Mouse (Mus musculus) heart, postnatal 14 days (tissue): ENCODE data around the gene Metap2. TPM values are rescaled to one million over a fixed set of nuclear protein-coding genes. Genes with fewer than 3 reads are reported as not detected.

Source experiments
- DNase-seq, 2 experiments: peaks; one replicate each; pipeline ENCODE4 v3.0.0; 2021 to 2022
- intact Hi-C: fragments of 180-260 bp; cut with DNase I; formaldehyde crosslinking; loops from one replicate; pipeline ENCODE4 v1.15.1; 2025
- long read RNA-seq, 2 experiments: library from polyadenylated mRNA; stranded (forward); transcript quantifications; one replicate each; pipeline ENCODE4 v2.0.0; 2021
- total RNA-seq, 2 experiments: library from RNA; stranded (reverse); gene quantifications; 2 replicates each; pipeline ENCODE4 v1.2.3; 2021

Gene Metap2
- total RNA-seq: 100 to 1,000 TPM; 118 to 136 TPM
- long read RNA-seq, experiment 1, full-length matches to known transcripts: 293 of 323 reads
- long read RNA-seq, experiment 1, partial matches to known transcripts: 3 of 323 reads
- long read RNA-seq, experiment 1, other reads (novel, unspliced or antisense): 27 of 323 reads
- long read RNA-seq, experiment 2, full-length matches to known transcripts: 214 of 244 reads
- long read RNA-seq, experiment 2, partial matches to known transcripts: 4 of 244 reads
- long read RNA-seq, experiment 2, other reads (novel, unspliced or antisense): 26 of 244 reads

DNA sequence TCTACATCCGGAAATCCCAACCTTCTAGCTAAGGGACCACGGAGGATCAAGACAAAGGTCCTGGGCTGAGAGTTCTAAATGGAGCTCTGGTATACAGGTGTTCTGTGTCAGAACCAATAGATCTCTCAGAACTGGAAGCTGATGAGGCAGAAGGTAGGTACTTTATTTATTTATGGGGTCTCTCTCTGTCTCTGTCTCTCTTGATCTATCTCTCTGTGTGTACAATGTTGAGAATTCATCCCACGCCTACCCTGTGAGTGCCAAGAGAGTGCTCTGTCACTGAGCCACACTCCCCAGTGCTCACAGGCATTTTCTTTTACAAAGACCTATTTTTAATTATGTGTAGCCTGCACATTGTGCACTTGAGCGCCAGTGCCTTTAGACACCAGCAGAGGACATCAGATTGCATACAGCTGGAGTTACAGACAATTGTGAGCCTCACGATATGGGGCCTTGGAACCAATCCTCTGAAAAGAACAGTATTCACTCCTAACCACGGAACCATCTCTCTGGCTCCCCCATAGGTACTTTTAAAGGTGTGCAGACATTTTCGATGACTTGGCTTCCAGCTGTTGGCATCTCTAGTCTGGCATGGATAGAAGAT, at the start of gene Metap2:
Gene Metap2 (minus strand): TSS at position 51 of the 604 bp plus-strand sequence.
- no peak for DNase-seq
- intact Hi-C loops: no loop called here

DNA sequence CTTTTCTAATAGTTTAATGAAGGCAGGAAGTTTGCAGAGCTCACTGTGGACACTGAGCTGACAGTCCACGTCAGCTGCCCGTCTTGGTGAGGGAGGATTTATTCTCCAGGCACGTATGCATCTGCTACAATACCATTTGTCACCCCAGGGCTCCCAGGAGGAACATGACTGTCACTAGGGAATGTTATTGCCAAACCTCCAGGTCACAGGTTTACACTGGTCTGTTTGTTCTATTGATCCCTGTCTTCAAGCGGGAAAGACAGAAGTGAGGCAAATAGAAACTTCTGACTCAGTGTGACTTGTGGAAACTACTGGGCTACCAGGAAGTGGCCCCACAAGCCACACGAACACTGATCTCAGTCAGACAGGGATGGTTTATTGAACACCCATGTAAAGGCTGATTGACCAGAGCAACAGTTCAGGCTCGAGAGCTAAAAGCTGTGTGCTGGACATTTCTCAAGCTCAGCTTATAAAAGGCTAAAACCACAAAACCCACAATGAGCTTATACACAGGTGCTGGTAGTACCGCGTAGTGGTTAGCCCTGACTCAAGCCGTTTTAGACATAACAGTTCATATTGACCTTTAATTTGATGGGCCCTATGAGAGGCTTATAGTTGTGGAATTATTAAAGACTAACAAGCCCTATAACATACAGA, 49.1 kb upstream of the Metap2 start:
- no peak for DNase-seq
- intact Hi-C loops: loop anchor here (1.0 kb wide), 1 partner anchor 170 kb away; no protein-coding TSS in a partner anchor

DNA sequence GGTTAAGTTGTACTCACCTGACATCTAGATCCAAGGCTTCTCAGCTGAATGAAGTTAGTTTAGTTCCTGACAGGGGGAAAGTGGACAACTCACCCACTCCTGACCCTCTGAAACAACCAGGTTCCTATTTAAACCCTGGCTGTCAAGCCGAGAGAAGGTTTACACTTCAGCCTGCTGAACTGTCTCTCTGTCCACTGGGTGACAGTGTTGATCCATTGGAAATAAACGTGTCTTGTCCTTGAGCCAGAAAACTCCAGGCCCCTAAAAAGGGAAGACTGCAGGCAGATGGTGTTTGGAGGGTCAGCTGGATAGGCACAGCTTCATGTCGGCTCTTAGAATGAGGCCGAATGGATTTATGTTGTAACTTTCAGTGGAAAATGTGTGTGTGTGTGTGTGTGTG, 48.5 kb upstream of the Metap2 start:
- peak; percentile 9 to 53 for DNase-seq
- intact Hi-C loops: loop anchor here (1.0 kb wide), 1 partner anchor 171 kb away; no protein-coding TSS in a partner anchor

DNA sequence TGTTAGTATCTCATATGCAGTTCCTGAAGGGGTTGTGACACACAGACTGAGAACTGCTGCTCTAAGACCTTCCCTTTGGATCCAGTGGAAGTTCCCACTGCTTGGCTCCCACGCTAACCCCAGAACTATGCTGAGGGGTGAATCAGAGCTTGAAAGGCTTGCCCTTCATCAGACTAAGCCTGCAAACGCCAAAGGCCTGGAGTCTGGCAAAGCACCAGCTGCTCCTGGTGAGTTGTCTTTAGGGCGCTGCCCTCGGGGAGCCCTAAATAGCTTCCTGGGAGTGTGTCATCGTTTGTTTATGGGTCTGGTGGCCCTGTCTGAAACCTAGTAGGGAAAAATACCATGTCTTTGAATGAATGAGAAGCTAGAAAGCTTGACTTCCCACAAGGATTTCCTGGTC, 47.3 kb upstream of the Metap2 start:
- intact Hi-C loops: no loop called here
- peak in 1 of 2 experiments; percentile 18 for DNase-seq

DNA sequence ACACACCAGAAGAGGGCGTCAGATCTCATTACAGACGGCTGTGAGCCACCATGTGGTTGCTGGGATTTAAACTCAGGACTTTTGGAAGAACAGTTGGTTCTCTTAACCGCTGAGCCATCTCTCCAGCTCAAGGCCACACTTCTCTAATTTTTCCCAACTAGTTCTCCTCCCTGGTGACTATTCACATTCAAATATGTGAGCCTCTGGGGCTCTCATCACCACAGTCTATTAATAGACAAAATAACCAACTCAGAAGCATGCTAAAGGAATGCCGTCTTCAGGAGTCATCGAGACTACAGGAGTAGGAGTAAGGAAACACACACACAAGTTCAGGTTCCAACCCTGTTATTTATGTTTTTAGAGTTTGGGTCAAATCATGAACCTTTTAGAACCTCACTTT, 43.4 kb upstream of the Metap2 start:
- intact Hi-C loops: no loop called here

DNA sequence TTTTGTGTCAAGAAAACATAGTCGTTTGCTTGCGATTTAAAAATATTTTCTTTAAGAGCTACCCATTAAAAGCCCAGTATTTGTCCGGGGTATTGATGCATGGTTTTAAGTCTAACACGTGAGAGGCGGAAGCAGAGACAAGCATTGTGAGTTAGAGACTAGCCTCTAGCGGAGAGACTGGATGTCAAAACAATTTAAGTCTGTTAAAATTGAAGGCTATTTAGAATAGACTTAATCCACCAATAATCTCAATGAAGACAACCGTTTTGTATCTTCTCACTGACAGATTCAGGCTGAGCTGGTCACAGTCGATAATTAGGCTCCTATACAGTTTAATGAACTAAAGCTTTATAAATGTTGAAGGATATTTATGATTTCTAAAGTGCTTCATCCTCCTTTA, 42.8 kb upstream of the Metap2 start:
- intact Hi-C loops: no loop called here
- no peak for DNase-seq

More for the DNA sequence above, 43.4 kb upstream of the Metap2 start:
- no peak for DNase-seq

DNA sequence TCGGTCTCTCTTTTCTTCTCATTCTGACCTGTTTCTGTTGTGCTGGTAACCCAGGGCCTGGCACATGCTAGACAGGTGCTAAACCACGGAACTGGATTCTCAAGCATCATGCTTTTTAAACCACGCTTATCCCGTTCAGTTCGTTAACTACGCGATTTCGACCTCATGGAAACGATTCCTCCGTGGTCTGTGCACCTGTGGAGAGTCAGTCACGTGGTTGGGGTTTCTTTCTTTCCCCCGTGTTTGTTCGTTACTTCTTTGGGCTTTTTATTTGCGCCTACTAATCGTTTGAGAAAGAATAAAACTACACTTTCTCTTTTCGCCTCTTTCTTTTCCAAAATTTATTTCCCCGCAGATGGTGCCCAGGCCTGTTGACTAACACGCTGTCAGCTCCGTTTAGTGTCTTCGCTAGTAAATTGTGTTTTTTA, 42.0 kb upstream of the Metap2 start:
- no peak for DNase-seq
- intact Hi-C loops: no loop called here

DNA sequence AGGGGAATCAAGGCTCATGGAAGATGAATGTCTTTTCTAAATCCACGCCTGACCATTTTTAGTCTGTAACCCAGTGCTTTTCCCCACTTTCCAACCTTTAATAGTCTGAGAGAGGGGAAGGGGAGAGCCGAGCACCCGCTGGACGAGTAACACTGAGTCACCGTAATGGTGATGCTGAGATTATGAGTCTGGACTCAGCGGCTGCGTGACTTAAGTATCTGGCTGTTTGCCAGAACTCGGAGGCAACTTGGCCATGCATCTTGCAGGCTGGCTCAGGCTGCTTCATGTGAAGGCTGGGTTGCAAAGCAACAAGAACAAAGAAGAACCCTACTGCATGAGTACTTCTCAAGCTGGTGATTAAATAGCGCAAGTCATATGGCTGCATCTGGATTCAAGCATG, 37.1 kb upstream of the Metap2 start:
- DNase-seq: peak; percentile 19 to 45
- intact Hi-C loops: no loop called here

DNA sequence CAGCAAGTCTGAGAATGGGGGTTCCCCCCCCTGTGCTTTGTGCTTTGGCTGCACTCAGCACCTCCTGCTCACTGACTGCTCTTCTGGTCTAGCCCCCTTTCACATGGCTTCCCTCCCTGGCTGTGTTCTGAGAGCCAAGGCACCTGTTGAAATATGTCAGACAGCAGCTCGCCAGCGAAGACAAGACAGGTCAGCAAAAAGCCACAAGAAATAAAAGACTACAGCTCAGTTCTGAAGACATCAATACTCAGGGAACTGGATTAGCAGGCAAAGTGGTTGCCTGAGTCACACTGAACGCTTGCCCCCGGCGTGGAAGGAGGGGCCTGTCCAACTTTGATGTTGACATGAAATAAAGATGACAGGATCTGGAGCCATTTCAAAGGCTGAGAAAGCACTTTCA, 36.0 kb upstream of the Metap2 start:
- intact Hi-C loops: no loop called here
- no peak for DNase-seq

DNA sequence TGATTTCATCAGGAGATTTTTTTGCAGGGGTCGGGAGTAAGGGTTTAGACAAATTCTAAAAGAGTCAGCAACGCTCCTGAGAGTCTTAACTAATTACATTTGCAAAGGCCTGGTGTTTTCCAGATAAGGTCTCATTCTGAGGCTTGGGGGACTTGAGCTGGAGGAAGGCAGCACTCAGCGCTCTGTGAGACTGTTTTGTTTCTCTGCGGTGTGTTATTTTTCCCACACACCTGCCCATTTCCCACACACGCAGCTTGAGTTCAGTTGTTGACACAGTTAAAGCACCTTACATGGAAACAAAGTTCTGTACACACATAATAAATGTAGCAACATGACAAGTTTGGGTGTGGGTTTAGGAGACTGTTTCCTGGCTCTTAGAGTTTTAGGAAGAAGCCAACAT, 35.1 kb upstream of the Metap2 start:
- DNase-seq: no peak
- intact Hi-C loops: no loop called here

DNA sequence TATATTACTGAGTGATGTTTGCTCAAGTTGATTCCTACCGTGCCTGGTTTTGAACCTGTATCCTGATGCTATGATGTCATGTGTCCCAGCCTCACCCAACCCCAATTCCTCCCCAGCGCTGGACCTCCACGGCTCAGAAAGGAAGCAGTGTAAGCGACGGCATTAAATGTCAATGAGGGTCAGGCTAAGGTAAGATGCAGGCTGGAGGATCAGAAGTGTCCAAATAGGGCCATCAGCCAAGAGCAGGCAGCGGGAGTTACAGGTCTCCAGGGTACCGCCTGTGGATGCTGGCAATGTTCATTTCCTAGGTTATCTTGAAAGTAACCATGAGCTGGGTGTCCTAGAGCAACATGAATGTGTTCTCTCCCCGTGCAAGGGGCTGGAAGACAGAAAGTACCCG, 34.5 kb upstream of the Metap2 start:
- intact Hi-C loops: no loop called here
- no peak for DNase-seq

DNA sequence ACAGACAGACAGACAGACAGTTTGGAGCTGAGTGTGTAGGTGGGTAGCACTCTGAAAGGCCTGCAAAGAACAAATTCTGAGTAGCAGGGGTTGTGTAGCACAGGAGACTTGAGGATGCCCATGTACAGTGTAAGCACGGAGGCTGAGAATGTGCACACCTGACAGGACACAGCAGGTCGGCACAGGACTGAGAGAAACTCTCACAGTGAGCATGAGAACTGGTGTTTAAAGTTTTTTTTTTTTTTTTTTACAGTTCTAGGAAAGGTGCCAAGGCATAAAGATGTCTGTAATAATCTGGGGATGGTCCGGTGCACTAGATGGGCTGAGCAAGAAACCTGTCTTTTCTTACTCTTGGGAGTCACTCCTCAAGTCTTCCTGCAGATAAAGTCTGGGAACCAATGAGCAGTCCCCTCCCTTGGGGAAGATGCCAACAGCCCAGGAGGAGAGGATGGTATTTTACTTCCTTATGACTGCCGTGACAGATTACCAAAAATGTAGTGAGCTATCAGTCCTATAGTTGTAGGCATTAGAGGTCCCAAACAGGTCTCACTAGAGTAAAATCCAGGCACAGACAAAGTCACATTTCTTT, 33.4 kb upstream of the Metap2 start:
- intact Hi-C loops: no loop called here
- DNase-seq: no peak

DNA sequence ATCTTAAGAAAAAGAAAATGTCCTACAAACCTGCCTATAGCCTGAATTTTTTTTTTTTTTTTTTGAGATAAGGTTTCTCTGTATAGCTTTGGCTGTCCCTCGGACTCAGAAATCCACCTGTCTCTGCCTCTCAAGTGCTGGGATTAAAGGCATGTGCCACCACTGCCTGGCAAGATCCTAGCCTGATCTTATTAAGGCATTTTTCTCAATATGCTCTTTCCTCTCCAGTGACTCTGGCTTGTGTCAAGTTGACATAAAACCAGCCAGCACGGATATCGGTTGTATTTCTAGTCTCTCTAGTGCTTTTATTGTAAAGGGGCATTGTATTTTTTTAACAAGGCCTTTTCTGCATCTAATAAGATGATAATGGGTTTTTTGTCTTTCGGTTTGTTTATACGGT, 27.8 kb upstream of the Metap2 start:
- intact Hi-C loops: no loop called here
- no peak for DNase-seq

DNA sequence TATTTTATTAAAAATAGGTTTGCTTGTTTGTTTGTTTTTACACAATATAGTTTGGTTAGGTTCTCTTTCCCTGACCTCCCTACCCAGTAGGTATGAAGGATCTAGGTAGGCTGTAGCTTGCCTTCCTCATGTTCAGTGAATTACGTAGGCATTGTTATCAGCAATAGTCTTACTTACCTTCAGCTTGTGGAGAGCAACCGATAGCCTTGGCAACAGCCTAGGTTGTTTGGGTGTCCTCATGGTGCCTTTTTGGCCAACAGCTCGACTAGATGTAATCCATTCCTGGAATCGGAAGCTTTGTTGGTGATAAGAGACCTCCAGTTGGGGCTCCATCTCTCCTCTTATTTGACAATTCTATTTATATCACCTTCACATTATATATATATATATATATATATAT, 24.3 kb upstream of the Metap2 start:
- intact Hi-C loops: no loop called here
- no peak for DNase-seq

DNA sequence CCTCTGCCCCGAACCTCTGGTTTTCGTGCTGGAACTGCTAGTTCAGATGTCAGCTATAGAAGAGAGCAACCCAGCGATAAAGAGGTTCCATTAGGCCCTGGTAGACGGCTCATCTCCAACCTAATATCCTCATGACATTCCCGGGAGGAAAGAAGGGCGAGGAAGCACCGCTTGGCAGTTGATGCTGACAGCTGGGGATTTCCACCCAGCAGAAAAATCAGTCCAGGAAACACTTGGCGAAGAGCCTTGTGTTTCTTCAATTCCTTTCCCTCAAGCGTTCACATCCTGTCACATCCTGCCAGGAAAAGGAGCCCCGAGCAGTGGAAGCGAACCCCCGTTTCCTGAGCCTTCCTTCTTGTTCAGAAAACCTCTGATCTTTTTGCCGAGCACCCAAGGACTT, 22.3 kb upstream of the Metap2 start:
- peak; percentile 28 to 61 for DNase-seq
- intact Hi-C loops: no loop called here

DNA sequence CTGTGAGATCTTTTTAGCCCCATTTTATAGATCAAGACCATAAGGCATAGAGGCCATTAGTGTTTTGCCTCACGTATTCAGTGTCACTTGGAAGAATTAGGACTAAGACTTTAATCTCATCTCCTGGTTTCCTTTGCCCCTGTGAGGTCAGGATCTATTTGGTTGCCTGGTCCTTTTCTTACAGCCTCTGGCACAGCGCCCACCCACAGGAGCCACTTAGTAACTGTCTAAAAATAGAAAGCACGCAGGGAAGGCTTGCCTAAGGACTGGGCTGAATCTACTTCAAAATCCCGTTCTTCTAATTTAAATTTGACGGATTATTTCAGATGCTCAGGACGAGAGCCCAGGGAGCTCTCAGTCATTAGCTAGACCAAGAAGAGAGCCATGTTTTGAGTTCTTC, 21.8 kb upstream of the Metap2 start:
- intact Hi-C loops: no loop called here
- DNase-seq: peak; percentile 68 to 73

DNA sequence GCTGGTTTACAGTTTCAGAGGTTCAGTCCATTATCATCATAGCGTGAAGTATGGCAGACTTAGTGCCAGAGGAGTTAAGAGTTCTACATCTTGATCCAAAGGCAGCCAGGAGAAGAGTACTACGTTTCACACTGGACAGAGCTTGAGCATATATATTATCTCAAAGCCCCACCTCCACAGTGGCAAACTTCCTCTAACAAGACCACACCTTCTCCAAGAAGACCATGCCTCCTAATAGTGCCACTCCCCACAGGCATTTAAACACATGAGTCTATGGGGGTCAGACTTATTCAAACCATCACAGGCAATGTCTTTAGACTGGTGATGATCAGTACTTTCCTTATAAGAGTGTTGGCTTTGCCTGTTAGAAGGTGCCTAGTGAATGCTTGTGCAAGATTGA, 21.2 kb upstream of the Metap2 start:
- intact Hi-C loops: no loop called here
- no peak for DNase-seq

DNA sequence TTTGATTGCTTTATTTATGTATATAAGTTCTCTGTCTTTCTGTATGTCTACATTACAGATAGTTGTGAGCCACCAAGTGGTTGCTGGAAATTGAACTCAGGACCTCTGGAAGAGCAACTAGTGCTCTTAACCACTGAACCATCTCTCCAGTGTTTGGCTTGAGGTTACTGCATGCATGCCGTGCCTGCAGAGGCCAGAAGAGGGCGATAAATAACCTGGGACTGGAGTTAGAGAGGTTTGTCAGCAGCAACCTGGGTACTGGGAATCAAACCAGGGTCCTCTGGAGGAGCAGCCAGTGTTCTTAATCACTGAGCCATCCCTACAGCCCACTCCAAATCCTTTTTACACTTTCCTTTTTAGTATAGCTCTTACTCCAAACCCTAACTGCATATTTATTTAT, 19.9 kb upstream of the Metap2 start:
- DNase-seq: peak in 1 of 2 experiments; percentile 3
- intact Hi-C loops: no loop called here

DNA sequence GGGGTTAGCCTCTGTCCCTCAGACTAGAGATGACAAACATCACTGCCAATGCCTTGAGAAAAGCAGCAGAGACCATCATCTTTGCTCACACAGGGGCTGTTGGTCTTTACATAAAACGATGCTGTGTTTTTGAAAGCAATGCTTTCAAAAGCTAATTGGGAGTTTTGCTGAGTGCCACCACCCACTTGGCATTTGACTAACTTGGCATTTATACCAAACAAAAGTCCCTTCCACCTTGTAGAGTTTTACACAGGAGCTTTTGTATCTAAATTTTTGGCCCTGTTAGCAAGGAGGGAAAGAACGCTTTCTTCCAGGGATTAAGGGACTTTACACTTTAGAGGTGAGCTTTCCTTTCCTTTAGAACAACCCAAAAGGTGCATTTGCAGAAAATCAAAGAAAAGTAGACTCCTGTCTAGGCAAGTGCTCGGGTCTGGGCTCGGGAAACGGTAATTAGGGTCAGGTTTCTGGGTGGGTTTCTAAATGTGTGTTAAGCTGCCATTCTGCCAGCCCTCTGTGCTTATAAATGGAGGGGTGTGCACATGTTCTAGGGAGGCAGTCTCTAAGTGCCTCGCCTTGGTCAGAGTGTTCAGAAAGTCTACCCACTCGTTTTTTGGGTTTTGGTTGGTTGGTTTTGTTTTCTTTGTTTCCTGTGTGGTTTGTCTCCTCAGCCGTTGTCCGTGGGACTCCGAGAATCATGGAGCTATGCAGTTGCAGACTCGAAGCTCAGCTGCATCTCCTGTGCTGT, 18.8 kb upstream of the Metap2 start:
- DNase-seq: no peak
- intact Hi-C loops: no loop called here

DNA sequence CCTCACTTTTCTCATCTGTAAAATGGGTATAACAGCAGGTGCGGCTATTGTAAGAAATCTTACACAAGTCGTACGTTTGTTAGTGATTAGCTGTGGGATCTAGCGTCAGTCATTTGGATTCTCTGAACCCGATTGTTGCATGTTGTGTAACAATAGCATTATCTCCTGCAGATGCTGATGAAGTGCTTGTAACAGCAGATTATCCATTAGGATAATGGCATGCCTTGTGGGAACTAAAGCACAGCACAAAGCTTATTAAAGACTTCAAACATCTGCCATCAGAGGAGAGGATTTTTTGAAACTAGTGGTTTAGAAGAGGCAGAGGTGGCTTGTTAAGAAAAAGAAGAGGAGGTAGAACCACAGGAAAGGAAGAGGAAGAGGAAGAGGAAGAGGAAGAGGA, 16.6 kb upstream of the Metap2 start:
- intact Hi-C loops: no loop called here

DNA sequence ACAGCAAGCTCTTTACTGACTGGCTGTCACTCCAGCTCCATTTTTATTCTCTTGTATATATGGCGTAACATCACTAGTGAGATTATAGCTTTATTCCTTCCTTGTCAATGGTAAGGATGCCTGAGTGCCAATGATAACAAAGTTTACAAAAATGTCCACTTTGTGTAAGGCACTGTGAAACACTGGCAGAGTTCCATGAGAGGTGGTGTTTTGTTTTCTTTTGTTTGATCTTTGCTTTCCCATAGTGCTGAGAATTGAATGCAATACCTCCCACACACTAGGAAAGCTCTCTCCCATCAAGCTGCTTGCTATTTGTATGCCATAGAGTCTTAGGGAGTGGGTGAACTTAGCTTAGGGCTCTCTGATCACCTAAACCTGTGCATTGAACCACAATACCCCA, 16.0 kb upstream of the Metap2 start:
- no peak for DNase-seq
- intact Hi-C loops: no loop called here

More for the DNA sequence above, 16.6 kb upstream of the Metap2 start:
- no peak for DNase-seq
